Mouse (Mus musculus) myocyte (in vitro differentiated cells): ENCODE data around the gene Lipa.

Experiments used
- CEBPB ChIP-seq: IDR thresholded peaks from 2 replicates; pipeline ENCODE4 v1.6.1; 2011; ENCODE audit warnings: mild to moderate bottlenecking, moderate library complexity; ENCODE audit not compliant: poor library complexity, insufficient read depth, severe bottlenecking
- E2F4 ChIP-seq: IDR thresholded peaks from one replicate; pipeline ENCODE4 v1.6.1; 2011; ENCODE audit warnings: mild to moderate bottlenecking, control low read depth, moderate library complexity; ENCODE audit not compliant: insufficient read depth
- MAX ChIP-seq: IDR thresholded peaks from one replicate; pipeline ENCODE4 v1.6.1; 2011; ENCODE audit warnings: low read depth, mild to moderate bottlenecking, control low read depth
- MYOG ChIP-seq, 3 experiments: IDR thresholded peaks; one replicate each; pipeline ENCODE4 v1.6.1; 2011; ENCODE audit warnings: control low read depth in 2 of 3, low read depth in 2 of 3, mild to moderate bottlenecking in 2 of 3; ENCODE audit not compliant: insufficient read length in 2 of 3, control insufficient read depth in 1 of 3, insufficient read depth in 1 of 3
- POLR2A ChIP-seq: IDR thresholded peaks from one replicate; pipeline ENCODE4 v1.6.1; 2011; ENCODE audit warnings: low read depth, mild to moderate bottlenecking, control low read depth, moderate library complexity; ENCODE audit not compliant: insufficient read length
- REST ChIP-seq: IDR thresholded peaks from one replicate; pipeline ENCODE4 v1.6.1; 2011; ENCODE audit warnings: mild to moderate bottlenecking, control low read depth, moderate library complexity; ENCODE audit not compliant: insufficient read depth, insufficient read length
- TCF12 ChIP-seq: IDR thresholded peaks from one replicate; pipeline ENCODE4 v1.6.1; 2011; ENCODE audit warnings: mild to moderate bottlenecking, control low read depth; ENCODE audit not compliant: poor library complexity, insufficient read depth, severe bottlenecking
- USF1 ChIP-seq: IDR thresholded peaks from one replicate; pipeline ENCODE4 v1.6.1; 2011; ENCODE audit warnings: low read depth, mild to moderate bottlenecking, control low read depth, moderate library complexity

DNA sequence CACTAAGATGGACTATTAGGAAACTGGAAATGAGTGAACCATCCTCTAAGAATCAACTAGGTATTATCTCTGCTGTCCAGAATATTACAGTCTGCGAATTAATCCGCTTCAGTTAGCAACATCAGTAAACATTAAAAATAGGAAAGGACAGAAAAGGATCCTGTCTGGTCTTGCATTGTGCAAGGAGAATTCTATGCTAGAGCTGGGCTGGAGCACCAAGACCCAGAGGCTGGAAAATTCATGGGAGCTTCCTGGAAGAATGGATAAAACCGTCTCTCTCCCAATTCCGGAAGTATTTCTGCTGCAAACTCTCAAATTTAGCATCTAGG lies 22.9 kb upstream of the Lipa start:
- TF ChIP-seq MAX, result no peak
- no peak for TF ChIP-seq REST
- TF ChIP-seq E2F4, result no peak
- no peak for TF ChIP-seq POLR2A
- TF ChIP-seq CEBPB, result no peak
- TF ChIP-seq MYOG (IDR thresholded peaks at IDR 0.05; ENCODE audit: control insufficient read depth in 1 of 3, insufficient read depth in 1 of 3, insufficient read length in 2 of 3, low read depth in 2 of 3), result no peak
- TF ChIP-seq TCF12, result no peak
- TF ChIP-seq USF1, result no peak
